Mouse (Mus musculus): ENCODE results near the gene Nr1h4. TPM values are rescaled to one million over a fixed set of nuclear protein-coding genes. Genes with fewer than 3 reads are reported as not detected.

Gene Nr1h4
- polyA plus RNA-seq, 1 experiment, result 0.05 TPM

DNA sequence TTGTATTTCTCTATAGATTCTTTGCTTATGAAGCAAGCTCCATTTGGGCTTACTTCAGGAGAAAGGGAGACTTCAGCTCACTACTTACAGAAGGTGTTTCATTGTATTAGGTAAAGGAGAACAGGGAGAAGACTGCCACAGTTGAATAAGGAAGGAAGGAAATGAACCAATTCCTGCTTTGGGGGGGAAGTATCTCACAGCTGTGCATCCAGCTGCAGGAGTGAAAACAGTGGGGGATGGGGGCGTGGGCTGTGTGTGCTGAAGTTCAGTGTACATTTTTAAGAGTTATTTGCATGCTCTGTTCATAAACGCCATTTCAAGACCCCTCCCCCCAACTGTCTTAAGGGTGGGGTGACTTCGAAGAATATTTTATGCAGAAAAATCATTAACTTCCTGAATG, 79.6 kb downstream of the Nr1h4 start:
- TF ChIP-seq MYOD1 (IDR thresholded peaks at IDR 0.05; ENCODE audit: control insufficient read depth, insufficient read length, low read depth) (no peak), FOSL1 (IDR thresholded peaks at IDR 0.05; ENCODE audit: insufficient read depth, low read length, poor library complexity, severe bottlenecking) (no peak), MYOG (IDR thresholded peaks at IDR 0.05; ENCODE audit: control insufficient read depth, extremely low read depth, insufficient read length) (no peak), CTCF (IDR thresholded peaks at IDR 0.05; ENCODE audit: control insufficient read depth, insufficient read depth, insufficient read length) (no peak), CEBPB (IDR thresholded peaks at IDR 0.05; ENCODE audit: low read depth) (no peak), MAX (IDR thresholded peaks at IDR 0.05) (no peak), USF1 (IDR thresholded peaks at IDR 0.05; ENCODE audit: low read depth) (no peak)
- Histone ChIP-seq H3K27me3 (ENCODE audit: control insufficient read depth, insufficient read depth, insufficient read length) (no peaks in the 10 kb centered on the region), H3K36me3 (ENCODE audit: control insufficient read depth, insufficient read depth) (no peaks in the 10 kb centered on the region), H3K4me3 (ENCODE audit: insufficient read depth, poor library complexity, severe bottlenecking) (no peak overlapping the region), H3K79me2 (ENCODE audit: control insufficient read depth, insufficient read depth) (no peaks in the 10 kb centered on the region), H3K79me3 (ENCODE audit: low read depth) (no peaks in the 10 kb centered on the region), H3ac (ENCODE audit: control insufficient read depth, insufficient read length, low read depth) (no peak overlapping the region)

DNA sequence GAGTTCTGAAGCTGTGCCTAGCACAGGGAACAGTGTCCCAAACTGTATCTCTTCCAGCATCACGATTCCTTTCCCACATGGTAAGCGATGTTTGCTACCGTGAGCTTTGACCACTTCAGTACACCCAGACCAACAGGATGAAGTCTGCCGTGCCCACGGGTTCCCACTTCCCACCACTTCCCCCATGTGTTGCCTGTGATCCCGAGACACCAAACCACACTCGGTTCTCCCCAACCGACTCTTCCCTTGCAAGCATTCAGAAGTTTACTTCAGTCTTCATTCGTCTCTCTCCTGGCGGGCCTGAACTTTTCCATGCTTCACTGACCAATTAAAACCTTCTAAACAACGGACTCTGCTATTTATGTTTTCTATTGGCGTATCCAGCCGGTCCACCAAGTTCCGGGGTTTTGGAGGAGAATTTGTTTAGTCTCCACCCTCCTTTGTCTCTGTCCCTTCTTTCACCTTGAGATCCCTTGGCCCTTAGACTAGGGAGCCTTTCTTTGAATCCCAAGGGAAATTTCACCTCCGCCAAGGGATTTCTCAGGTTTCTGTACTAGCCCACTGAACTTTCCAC, 80.2 kb downstream of the Nr1h4 start:
- H3K36me3 ChIP-seq (ENCODE audit: control insufficient read depth, insufficient read depth), result no peaks in the 10 kb centered on the region
- H3K79me3 ChIP-seq (ENCODE audit: low read depth), result no peaks in the 10 kb centered on the region
- H3K27me3 ChIP-seq (ENCODE audit: control insufficient read depth, insufficient read depth, insufficient read length), result no peaks in the 10 kb centered on the region
- no peak overlapping the region for H3ac ChIP-seq (ENCODE audit: control insufficient read depth, insufficient read length, low read depth)
- H3K4me3 ChIP-seq (ENCODE audit: insufficient read depth, poor library complexity, severe bottlenecking), result no peak overlapping the region
- no peaks in the 10 kb centered on the region for H3K79me2 ChIP-seq (ENCODE audit: control insufficient read depth, insufficient read depth)
- TF ChIP-seq MYOD1 (IDR thresholded peaks at IDR 0.05; ENCODE audit: control insufficient read depth, insufficient read length, low read depth) (no peak), MYOG (IDR thresholded peaks at IDR 0.05; ENCODE audit: control insufficient read depth, extremely low read depth, insufficient read length) (no peak), USF1 (IDR thresholded peaks at IDR 0.05; ENCODE audit: low read depth) (no peak)

DNA sequence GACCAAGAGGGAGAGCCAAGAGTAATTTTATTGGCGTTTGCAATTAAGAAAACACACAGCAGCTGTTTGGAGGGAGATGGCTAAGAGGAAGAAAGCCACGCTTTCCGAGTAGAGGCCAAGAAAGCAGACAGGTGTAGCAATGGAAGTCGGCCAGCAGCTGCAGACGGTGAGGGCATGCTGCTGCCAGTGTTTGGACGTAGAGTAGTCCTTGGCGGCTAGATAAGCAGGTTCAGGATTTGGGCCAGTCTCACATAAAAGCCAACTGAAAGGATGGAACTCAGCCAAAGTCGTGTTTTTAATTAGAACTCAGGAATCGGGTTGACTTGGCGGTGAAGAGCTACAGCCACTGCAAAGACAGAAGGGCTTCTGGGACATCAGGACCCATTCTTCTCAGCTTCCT, 83.0 kb downstream of the Nr1h4 start:
- Histone ChIP-seq H3K36me3 (ENCODE audit: control insufficient read depth, insufficient read depth) (no peaks in the 10 kb centered on the region), H3K79me3 (ENCODE audit: low read depth) (no peaks in the 10 kb centered on the region)

DNA sequence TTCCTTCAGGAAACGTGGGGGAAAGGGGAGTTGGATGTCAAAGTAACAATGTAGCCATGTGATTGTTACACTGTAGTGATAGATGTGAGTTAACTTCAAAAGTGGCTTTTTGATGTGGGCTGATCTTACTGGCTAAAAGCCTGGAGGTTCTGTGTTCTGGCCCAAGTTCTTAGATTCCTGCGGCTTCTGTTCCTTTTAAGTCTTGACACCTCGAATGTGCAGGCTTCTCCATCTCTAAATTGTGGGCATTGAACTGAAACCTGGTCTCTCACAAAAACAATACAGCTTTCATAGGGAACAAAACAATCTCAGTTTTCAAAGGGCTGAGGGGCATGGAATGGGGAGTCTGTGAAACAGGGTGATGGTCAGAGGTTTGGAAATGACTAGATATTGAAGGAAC, 89.0 kb downstream of the Nr1h4 start:
- Histone ChIP-seq H3K4me3 (ENCODE audit: insufficient read depth, poor library complexity, severe bottlenecking) (no peak overlapping the region), H3K79me3 (ENCODE audit: low read depth) (peaks cover 17% of the 10 kb centered on the region), H3ac (ENCODE audit: control insufficient read depth, insufficient read length, low read depth) (no peak overlapping the region), H3K27me3 (ENCODE audit: control insufficient read depth, insufficient read depth, insufficient read length) (no peaks in the 10 kb centered on the region), H3K79me2 (ENCODE audit: control insufficient read depth, insufficient read depth) (peaks cover 38% of the 10 kb centered on the region), H3K36me3 (ENCODE audit: control insufficient read depth, insufficient read depth) (no peaks in the 10 kb centered on the region)
- TF ChIP-seq FOSL1 (IDR thresholded peaks at IDR 0.05; ENCODE audit: insufficient read depth, low read length, poor library complexity, severe bottlenecking) (no peak), USF1 (IDR thresholded peaks at IDR 0.05; ENCODE audit: low read depth) (no peak), MAX (IDR thresholded peaks at IDR 0.05) (no peak), CEBPB (IDR thresholded peaks at IDR 0.05; ENCODE audit: low read depth) (no peak), MYOD1 (IDR thresholded peaks at IDR 0.05; ENCODE audit: control insufficient read depth, insufficient read length, low read depth) (no peak), CTCF (IDR thresholded peaks at IDR 0.05; ENCODE audit: control insufficient read depth, insufficient read depth, insufficient read length) (no peak), MYOG (IDR thresholded peaks at IDR 0.05; ENCODE audit: control insufficient read depth, extremely low read depth, insufficient read length) (no peak)

More for the DNA sequence above, 83.0 kb downstream of the Nr1h4 start:
- Histone ChIP-seq H3K79me2 (ENCODE audit: control insufficient read depth, insufficient read depth) (no peaks in the 10 kb centered on the region), H3K4me3 (ENCODE audit: insufficient read depth, poor library complexity, severe bottlenecking) (no peak overlapping the region), H3ac (ENCODE audit: control insufficient read depth, insufficient read length, low read depth) (no peak overlapping the region), H3K27me3 (ENCODE audit: control insufficient read depth, insufficient read depth, insufficient read length) (no peaks in the 10 kb centered on the region)
- no peak for TF ChIP-seq MYOG (IDR thresholded peaks at IDR 0.05; ENCODE audit: control insufficient read depth, extremely low read depth, insufficient read length)
- TF ChIP-seq CTCF (IDR thresholded peaks at IDR 0.05; ENCODE audit: control insufficient read depth, insufficient read depth, insufficient read length), result no peak
- no peak for TF ChIP-seq FOSL1 (IDR thresholded peaks at IDR 0.05; ENCODE audit: insufficient read depth, low read length, poor library complexity, severe bottlenecking)
- no peak for TF ChIP-seq CEBPB (IDR thresholded peaks at IDR 0.05; ENCODE audit: low read depth)
- TF ChIP-seq USF1 (IDR thresholded peaks at IDR 0.05; ENCODE audit: low read depth), result no peak
- TF ChIP-seq MAX (IDR thresholded peaks at IDR 0.05), result no peak
- TF ChIP-seq MYOD1 (IDR thresholded peaks at IDR 0.05; ENCODE audit: control insufficient read depth, insufficient read length, low read depth), result no peak

DNA sequence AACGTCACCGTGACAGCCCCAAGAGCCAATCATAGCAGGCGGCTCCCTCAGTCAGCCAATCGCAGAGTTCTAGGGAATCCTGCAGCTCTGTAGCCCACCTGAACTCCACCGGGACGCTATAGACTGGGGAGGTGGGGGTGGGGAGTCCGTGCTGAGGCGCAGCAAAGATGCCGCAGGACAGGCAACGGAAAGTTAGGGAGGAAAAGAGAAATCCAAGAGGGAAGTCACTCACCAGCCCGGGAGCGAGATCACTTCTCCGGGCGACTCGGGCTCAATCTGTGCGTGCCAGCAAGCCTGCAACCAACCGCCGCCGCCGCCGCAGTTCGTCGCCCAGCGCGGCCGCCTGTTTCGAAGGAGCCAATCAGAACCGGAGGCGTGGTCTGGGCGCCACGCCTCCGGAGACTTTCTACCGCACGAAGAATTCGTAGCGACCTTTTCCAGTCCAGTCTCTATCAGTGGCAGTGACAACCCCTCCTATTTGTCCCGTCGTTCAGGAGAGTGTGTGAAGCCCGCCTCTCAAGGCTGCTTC, 89.7 kb downstream of the Nr1h4 start, which contains the start of gene Gas2l3:
Gene Gas2l3, minus strand, starts transcription at position 345 of the 529 bp plus-strand sequence.
- Histone ChIP-seq H3K79me3 (ENCODE audit: low read depth) (peaks cover 21% of the 10 kb centered on the region), H3ac (ENCODE audit: control insufficient read depth, insufficient read length, low read depth) (peak within 1 kb of the TSS; percentile 76), H3K4me3 (ENCODE audit: insufficient read depth, poor library complexity, severe bottlenecking) (peak within 1 kb of the TSS; percentile 68), H3K36me3 (ENCODE audit: control insufficient read depth, insufficient read depth) (no peaks in the 10 kb centered on the region), H3K79me2 (ENCODE audit: control insufficient read depth, insufficient read depth) (peaks cover 45% of the 10 kb centered on the region), H3K27me3 (ENCODE audit: control insufficient read depth, insufficient read depth, insufficient read length) (no peaks in the 10 kb centered on the region)
- no peak for TF ChIP-seq MAX (IDR thresholded peaks at IDR 0.05)
- TF ChIP-seq CEBPB (IDR thresholded peaks at IDR 0.05; ENCODE audit: low read depth), result no peak
- no peak for TF ChIP-seq MYOD1 (IDR thresholded peaks at IDR 0.05; ENCODE audit: control insufficient read depth, insufficient read length, low read depth)
- no peak for TF ChIP-seq MYOG (IDR thresholded peaks at IDR 0.05; ENCODE audit: control insufficient read depth, extremely low read depth, insufficient read length)
- no peak for TF ChIP-seq USF1 (IDR thresholded peaks at IDR 0.05; ENCODE audit: low read depth)
- TF ChIP-seq FOSL1 (IDR thresholded peaks at IDR 0.05; ENCODE audit: insufficient read depth, low read length, poor library complexity, severe bottlenecking), result no peak
- TF ChIP-seq CTCF (IDR thresholded peaks at IDR 0.05; ENCODE audit: control insufficient read depth, insufficient read depth, insufficient read length), result no peak

All from C2C12 (cell line).